Mouse (Mus musculus) brown adipose tissue, adult 24 weeks (tissue): ENCODE data around the gene Sbno2. TPM values are rescaled to one million over a fixed set of nuclear protein-coding genes. Genes with fewer than 3 reads are reported as not detected.

Source experiments
- H3K27ac ChIP-seq: fragments of 200-500 bp; replicated peaks from 2 replicates; pipeline ENCODE4 v1.5.1; 2012; ENCODE audit warnings: low read depth, mild to moderate bottlenecking, low read length
- H3K4me1 ChIP-seq: fragments of 200-500 bp; 2 replicates; pipeline ENCODE4 v1.6.1; 2012; ENCODE audit warnings: low read length, mixed read lengths; ENCODE audit not compliant: control insufficient read depth, insufficient read depth, insufficient read length
- H3K4me3 ChIP-seq: fragments of 200-500 bp; 2 replicates; pipeline ENCODE4 v1.5.1; 2012; ENCODE audit warnings: low read depth, mild to moderate bottlenecking, low read length, moderate library complexity; ENCODE audit not compliant: insufficient read depth
- polyA plus RNA-seq: library from polyadenylated mRNA; stranded (reverse); fragments of >200 nt; gene quantifications from 2 replicates; pipeline ENCODE4 v1.2.4, GENCODE M21; 2012; ENCODE audit not compliant: missing spikeins, insufficient read depth, insufficient read length

The Sbno2 gene
- polyA plus RNA-seq, 1 experiment = 14.3 TPM

DNA sequence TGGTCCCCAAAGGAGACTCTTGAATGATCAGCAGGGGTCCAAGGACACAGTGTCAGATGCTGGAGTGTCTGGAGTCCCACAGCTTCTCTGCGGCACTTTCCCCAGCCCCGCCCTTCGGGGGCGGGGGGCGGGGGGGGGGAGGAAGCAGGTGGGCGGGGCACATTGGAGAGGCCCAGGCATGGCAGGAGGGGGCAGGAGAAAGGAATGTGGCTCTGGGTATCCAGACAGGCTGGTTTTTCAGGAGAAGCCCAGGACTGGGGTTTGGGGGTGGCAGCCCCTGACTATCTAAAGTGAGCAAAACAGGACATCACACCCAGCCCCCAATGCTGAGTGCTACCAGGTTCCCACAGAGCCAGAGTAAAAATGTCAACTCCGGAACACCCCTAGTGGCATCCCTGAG is 8.1 kb downstream of the Sbno2 start:
- Histone ChIP-seq H3K27ac (peak overlapping the region; percentile 3; the same call in 1 of the 2 replicates), H3K4me3 (no peak overlapping the region), H3K4me1 (peaks cover 76% of the 10 kb centered on the region)

DNA sequence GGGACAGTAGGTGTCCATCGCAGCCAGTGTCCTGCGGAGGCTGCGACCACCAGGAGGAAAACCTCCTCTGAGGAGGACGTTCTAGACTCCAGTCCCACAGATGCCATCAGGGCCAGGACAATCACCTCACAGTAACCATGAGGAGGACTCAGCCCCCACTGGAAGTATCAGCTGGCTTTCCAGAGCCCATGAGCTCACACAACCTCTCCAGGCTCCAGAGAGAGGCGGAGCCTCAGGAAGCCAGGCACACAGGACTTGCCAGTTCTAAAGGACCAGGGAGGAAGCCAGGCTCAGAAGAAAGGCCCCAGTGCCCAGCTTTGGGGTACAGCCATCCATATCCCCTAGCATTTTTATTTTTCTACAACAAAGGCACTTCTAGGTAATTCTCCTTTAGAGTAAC is 9.8 kb downstream of the Sbno2 start:
- Histone ChIP-seq H3K4me3 (no peak overlapping the region), H3K27ac (peak overlapping the region; percentile 72), H3K4me1 (peaks cover 70% of the 10 kb centered on the region)

DNA sequence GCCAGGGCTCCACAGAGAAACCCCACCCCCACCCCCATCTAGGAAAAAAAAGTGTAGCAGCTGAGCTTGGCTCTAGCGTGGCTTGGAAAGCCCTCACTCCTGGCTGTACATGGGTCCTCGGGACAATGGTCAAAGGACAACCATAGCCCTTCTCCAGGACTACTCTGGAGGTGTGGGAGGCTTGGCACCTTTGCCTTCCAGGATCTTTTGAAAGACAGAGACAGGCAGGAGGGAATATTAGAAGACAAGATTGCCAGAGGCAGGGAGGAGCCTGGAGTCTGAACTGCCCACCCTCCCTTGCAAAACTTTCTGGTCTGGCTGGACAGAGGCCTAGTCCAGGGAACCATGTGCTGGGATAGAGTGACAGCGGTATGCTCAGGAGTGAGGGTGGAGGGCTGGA is 10.7 kb downstream of the Sbno2 start:
- H3K4me3 ChIP-seq = no peak overlapping the region
- H3K4me1 ChIP-seq = peaks cover 61% of the 10 kb centered on the region
- peak overlapping the region; percentile 72 for H3K27ac ChIP-seq

DNA sequence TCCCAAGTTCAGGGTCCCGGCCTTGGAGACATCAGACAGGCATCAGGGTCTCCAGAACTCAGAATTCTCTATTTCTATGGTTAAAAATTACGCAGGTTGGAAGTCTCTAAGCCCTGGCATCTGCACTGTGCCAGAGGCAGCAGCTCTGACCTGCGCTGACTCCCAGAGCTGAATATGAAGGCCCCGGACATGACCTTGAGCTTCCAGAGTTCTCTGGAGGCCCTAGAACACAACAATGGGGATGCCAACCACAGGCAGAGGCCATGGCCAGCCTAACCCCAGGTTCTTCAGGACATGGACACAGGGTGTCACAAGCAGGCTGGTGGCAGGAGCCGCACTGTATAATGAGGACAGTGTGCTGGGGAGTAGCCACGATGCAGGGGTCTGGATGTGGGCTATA is 11.3 kb downstream of the Sbno2 start:
- peak overlapping the region; percentile 76 for H3K27ac ChIP-seq
- peaks cover 57% of the 10 kb centered on the region for H3K4me1 ChIP-seq
- H3K4me3 ChIP-seq = 0 out of 2 replicates have a peak overlapping the region, but pooled peaks have one; percentile 4

DNA sequence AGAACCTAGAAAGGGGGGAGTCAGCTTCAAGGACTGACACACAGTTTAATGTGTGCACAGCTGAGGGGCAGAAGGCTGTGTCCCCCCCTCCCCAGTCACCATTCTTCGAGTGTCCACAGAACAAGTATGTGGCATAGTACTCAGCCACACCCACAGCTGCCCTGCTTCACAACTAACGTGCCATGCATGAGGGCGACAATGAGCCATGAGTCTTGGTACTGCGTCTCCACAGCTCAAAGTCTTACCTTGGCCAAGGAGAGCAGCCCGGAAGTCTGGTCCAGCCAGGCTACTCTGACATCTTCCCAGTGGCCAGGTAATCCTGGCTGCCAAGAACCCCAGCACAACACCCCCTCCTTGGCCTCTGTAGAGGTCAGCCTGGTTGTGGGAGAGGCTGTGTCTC is 12.7 kb downstream of the Sbno2 start:
- H3K4me1 ChIP-seq = peaks cover 51% of the 10 kb centered on the region
- H3K27ac ChIP-seq = peak overlapping the region; percentile 76
- H3K4me3 ChIP-seq = no peak overlapping the region

DNA sequence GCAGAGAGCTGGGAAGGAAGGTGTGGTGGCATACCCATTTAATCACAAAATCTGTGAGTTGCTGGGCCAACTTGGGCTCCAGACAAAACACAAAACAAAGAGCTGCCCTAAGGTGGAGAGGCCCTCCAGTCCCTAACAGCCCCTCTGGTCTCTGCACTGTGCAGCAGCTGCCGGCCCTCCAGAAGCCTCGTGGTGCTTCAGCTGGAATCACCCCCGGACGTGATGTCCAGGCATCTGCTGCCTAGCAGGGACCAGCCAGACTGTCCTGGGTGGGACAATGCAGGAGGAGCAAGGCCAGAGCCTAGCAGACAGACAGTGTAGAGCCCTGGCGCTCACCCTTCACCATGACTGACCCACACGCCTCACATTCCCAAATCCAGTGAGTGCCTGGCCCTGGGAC is 13.8 kb downstream of the Sbno2 start:
- Histone ChIP-seq H3K27ac (peak overlapping the region; percentile 25; the same call in 1 of the 2 replicates), H3K4me1 (peaks cover 52% of the 10 kb centered on the region), H3K4me3 (no peak overlapping the region)

DNA sequence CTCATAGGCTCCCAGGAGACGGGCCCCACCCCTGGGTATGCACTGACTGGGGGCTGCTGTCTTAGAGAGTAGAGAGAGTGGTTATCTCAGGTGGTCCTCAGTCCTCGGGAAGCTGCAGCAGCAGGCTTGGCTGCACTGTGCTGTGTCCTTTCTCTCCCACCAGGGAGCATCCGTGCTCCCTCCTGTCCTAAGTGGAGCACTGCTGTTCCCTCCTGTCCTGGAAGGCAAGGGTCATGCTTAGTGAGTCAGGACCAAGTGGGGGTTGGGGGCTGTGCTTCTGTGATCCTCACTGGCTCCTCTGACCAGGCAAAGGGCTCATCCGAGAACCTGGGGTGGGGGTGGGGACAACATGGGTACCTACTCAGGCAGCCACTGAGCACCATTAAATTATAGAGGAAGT is 16.2 kb downstream of the Sbno2 start:
- no peak overlapping the region for H3K4me3 ChIP-seq
- H3K4me1 ChIP-seq = peaks cover 50% of the 10 kb centered on the region
- H3K27ac ChIP-seq = no peak overlapping the region

DNA sequence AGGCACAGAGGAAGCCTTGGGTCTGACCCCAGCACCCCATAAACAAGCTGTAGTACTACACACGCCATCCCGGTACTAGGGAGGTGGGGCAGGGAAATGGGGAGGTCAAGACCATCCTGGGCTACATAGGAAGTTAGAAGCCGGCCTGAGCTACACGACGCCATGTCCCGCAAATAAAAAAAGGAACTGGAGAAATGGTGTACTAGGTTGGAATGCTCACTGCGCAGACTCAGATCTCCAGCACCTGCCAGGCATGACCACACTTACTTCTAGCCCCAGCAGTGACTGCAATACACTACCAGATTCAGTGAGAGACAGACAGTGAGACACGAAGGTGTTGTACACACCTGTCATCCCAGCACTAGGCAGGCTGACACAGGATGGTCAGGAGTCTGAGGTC is 17.9 kb downstream of the Sbno2 start:
- H3K4me3 ChIP-seq = no peak overlapping the region
- H3K27ac ChIP-seq = peak overlapping the region; percentile 24; the same call in 1 of the 2 replicates
- peaks cover 37% of the 10 kb centered on the region for H3K4me1 ChIP-seq

DNA sequence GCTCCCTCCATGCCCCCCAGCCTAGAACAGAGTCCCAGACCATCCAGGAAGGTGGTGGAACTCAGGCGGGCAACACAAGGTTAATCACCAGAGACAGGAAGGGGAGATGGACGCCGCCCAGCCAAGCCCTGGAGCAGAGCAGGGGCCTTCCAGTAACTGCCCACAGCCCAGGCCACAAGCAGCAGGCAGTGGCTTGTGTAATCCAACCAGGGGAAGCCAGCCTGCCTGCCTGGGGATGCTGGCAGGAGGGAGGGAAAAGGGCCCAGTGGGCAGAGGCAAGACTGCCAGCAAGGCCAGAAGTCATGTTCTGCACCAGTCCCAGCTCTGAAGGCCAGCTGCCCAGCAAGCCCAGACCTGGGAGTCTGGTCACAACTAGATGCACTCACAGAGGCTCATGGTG is 18.5 kb downstream of the Sbno2 start:
- Histone ChIP-seq H3K27ac (peak overlapping the region; percentile 40), H3K4me1 (peaks cover 33% of the 10 kb centered on the region), H3K4me3 (no peak overlapping the region)

DNA sequence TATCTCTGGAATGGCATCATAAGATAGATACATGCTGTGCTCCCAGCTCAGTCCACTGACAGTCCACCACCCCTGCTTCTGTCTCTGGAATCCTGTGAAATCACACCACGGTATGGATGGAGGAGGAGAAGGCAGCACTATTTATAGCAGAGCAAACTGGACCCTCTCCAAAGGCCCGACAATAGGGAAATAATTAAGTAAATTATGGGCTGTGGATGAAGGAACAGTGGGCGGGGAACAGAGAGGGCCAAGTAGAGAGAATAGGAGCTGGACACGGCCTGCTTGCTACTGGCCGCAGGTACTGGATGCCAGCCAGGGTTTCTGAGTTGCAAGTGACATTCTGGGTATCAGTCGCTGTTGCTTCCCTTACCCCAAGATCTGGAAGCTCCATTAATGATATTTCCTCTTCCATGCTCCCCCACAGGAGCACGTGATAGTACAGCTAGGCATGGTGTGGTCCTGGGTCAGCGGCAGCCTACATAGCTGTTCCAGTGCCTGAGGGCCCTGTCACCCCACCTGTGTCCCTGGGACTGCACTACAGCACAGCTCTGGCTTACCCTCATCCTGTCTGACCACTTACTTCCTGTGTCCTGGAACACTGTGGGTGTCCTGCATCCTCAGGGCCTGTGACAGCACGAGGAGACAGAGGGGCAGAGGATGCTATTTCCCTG is 20.4 kb downstream of the Sbno2 start:
- Histone ChIP-seq H3K4me1 (peaks cover 32% of the 10 kb centered on the region), H3K27ac (peak overlapping the region; percentile 15; the same call in 1 of the 2 replicates), H3K4me3 (no peak overlapping the region)

DNA sequence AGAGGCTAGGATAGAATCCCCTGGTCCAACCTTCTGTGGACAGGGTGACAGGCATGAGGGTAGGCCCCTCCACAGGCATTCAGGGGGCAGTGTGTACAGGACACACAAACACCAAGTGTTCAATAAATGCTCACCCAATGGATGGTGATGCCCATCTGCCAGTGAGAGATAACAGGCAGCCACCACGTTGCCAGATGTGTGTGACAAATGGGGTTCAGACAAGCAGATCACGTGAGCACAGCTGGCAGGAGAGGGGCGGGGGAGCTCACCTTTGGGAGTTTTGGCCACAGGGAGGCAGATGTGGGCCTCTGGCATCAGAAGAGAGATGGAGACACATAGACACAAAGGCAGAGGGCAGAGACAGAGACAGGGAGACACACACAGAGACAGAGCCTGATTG is 24.3 kb downstream of the Sbno2 start:
- no peak overlapping the region for H3K4me3 ChIP-seq
- H3K27ac ChIP-seq = no peak overlapping the region
- H3K4me1 ChIP-seq = peaks cover 11% of the 10 kb centered on the region

DNA sequence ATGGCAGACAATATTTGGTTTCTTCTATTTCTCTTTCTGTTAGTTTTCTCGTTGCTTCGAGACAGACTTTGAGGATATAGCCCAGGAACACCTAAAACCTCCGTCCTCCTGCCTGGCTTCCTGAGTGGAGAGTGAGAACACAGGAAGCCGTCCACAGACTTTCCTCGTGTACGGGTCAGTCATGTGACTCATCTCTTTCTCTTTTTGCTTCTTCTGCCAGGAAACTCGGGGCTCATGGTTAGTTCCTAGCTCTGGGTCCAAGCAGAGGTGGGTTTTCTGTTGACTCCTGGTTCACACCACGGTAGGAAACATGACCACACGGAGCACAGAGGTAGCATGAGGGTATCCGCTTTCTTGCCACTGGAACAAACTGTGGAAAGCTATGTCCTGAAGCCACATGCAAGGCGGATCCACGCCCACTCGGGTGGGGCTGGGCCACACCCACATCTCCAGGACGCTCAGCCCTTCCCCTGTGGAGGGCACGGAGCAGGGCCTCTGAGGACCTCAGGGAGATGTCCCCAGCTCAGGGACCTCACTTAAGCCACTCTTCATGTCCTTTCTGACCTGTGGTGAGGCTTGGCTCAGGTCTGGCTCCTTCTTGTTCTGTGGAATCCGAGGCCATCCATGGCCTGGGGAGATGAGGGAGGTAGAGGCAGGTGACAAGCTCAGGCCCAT is 24.8 kb downstream of the Sbno2 start:
- Histone ChIP-seq H3K27ac (no peak overlapping the region), H3K4me1 (peaks cover 11% of the 10 kb centered on the region), H3K4me3 (no peak overlapping the region)

DNA sequence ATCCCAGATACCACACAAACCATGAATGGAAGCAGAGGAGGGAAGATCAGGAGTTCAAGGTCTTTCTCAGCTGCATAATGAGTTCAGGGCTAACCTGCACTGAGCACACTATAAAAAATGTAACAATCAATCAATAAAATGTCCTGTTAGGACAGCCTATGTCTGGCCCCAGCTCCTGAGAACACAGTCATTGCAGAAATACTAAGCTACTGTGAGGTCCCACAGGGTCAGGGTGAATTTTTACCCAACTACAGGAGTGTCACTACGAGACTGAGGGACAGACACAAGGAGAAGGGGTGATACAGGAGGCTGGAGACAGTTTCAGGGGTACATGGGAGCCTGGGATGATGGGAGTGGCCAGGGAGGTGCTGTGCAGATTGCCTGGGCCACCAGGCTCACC is 27.0 kb downstream of the Sbno2 start:
- Histone ChIP-seq H3K4me1 (peaks cover 24% of the 10 kb centered on the region), H3K27ac (no peak overlapping the region), H3K4me3 (no peak overlapping the region)

DNA sequence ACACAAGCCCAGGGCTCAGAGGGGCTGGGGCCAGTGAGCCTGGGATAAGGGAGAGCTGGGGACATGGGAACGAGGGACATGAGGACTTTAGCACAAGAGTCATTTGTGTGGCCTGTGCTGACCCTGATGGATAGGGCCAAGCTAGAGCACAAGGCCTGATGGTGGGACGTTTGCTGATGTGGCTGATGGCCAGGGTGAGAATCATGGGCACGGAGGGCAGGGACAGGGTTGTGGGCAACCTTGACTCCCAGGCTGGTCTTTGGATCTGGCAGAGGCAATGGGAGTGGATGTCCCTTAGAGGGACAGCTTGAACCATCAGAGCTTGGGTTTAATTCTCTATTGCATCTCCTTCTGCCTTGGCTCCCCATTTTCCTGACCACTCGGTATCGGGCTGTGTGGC is 28.1 kb downstream of the Sbno2 start:
- Histone ChIP-seq H3K4me3 (no peak overlapping the region), H3K27ac (no peak overlapping the region), H3K4me1 (peaks cover 34% of the 10 kb centered on the region)

DNA sequence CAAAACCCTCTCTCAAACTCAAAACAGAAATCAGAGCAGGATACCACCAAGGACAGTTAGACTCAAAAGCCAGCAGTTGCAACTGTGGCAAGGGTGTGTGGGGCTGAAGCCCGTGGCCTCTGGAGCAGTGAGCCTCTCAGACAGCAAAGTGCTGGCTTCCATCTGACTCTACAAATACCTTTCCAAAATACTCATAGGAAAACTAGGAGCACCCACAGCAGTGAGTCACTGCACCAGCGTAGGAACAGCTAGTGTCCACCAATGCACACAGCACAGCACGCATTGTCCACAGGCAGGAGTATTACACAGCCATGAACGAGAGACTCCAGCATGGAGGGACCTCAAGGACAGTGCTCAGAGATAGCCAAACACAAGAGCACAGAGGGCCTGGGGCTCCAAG is 29.0 kb downstream of the Sbno2 start:
- H3K4me3 ChIP-seq = no peak overlapping the region
- H3K27ac ChIP-seq = no peak overlapping the region
- peaks cover 43% of the 10 kb centered on the region for H3K4me1 ChIP-seq

DNA sequence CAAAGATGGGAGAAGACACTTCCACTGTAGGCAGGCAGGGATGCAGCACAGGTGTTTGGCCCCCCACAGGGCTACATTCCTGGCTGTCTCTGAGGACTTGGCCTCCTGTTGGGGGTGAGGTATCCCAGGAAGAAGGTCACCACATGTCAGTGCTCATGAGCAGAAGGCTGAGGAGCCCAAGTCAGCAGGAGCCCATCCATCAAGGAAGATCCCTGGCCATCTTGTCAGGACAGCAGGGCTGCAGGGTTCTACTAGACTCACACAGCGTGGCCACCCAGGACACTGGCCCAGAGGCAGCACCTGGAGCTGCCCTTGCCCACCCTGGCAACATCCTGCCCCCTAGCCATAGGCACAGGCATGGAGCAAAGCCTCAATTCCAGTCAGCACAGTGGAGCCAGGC is 29.4 kb downstream of the Sbno2 start:
- peaks cover 45% of the 10 kb centered on the region for H3K4me1 ChIP-seq
- H3K27ac ChIP-seq = peak overlapping the region; percentile 23; the same call in 1 of the 2 replicates
- no peak overlapping the region for H3K4me3 ChIP-seq
